Mouse (Mus musculus): ENCODE results near the gene Tdp2. TPM values are rescaled to one million over a fixed set of nuclear protein-coding genes. Genes with fewer than 3 reads are reported as not detected.
A peak's percentile ranks its signal among the peaks of the same experiment; 100 is the strongest.

Gene Tdp2
- polyA plus RNA-seq, 1 experiment: not detected

DNA sequence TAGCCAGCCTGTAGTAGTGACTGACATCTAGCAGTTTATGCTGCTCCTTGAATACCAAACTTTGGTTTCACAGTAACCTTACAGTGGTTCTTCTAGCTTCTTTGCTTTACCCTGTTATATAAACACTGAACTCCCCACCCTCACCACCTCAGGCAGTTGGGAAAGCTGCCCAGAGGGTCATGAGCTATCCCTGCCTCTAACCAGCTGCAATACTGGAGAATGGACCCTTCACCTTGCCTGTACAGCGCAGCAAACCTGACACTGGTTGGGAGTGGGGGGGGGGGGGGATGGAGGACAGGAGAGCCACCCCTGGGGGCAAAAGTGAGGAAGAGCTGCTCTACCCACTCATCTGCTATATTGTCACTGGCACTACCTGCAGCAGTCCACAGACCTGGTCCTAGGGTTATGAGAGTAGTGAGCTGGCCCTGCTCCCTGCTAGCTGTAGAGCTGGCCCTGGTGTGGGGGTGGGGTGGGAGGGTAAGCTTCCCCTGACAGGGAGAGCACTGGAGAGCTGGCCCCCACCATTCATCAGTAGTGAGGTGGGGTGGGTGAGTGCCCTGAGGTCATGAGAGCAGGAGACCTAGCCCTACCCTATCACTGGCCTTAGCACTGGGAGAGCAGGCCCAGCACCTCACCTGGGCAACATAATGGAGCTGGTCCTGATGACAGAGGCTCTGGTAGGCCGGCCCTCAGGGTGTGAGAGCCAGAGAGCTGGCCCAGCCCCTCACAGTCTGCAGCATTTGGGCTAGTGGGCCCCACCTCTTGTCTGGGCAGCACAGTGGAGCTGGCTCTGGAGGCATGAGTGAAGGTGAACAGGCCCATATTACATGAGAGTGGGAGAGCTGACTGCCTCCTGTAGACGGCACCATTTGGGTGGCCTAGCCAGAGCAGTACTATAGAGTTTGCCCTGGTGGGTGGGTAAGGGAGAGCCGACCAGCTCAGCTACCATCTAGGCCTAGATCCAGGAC is 15.1 kb upstream of the Tdp2 start:
- 67% methylated on average over 4 of the region's 4 CpGs for whole genome bisulfite sequencing
- no peaks in the 10 kb centered on the region for H3K4me1 ChIP-seq (ENCODE audit: control insufficient read depth, insufficient read depth, low read length)
- no peak overlapping the region for H3K27ac ChIP-seq (ENCODE audit: insufficient read depth, low read depth, low read length)
- TF ChIP-seq CTCF (IDR thresholded peaks at IDR 0.05; ENCODE audit: insufficient read depth, low read depth, low read length) (no peak), POLR2A (IDR thresholded peaks at IDR 0.05; ENCODE audit: insufficient read depth, low read depth, low read length) (no peak)
- H3K4me3 ChIP-seq (ENCODE audit: insufficient read depth, low read depth, low read length): no peak overlapping the region

DNA sequence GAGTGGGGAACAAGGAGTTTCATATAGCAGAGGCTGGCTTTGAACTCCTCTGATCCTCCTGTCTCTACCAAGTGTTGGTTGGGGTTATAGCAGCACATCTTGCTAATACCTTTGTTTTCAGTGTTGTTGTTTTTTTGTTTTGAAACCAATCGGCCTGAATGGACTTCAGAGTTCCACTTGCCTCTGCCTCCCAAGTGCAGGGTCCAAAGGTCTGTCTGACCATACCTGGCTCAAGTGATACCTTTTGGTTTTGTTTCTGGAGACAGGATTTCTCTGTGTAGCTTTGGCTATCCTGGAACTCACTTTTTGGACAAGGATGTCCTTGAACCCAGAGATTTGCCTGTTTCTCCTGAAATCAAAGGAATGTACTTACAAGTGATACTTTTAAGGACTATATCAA is 11.5 kb upstream of the Tdp2 start:
- H3K4me1 ChIP-seq (ENCODE audit: control insufficient read depth, insufficient read depth, low read length): no peaks in the 10 kb centered on the region
- no peak for TF ChIP-seq POLR2A (IDR thresholded peaks at IDR 0.05; ENCODE audit: insufficient read depth, low read depth, low read length)
- no peak for TF ChIP-seq CTCF (IDR thresholded peaks at IDR 0.05; ENCODE audit: insufficient read depth, low read depth, low read length)
- no peak overlapping the region for H3K4me3 ChIP-seq (ENCODE audit: insufficient read depth, low read depth, low read length)
- 82% methylated on average over 1 of the region's 1 CpGs for WGBS
- no peak overlapping the region for H3K27ac ChIP-seq (ENCODE audit: insufficient read depth, low read depth, low read length)

DNA sequence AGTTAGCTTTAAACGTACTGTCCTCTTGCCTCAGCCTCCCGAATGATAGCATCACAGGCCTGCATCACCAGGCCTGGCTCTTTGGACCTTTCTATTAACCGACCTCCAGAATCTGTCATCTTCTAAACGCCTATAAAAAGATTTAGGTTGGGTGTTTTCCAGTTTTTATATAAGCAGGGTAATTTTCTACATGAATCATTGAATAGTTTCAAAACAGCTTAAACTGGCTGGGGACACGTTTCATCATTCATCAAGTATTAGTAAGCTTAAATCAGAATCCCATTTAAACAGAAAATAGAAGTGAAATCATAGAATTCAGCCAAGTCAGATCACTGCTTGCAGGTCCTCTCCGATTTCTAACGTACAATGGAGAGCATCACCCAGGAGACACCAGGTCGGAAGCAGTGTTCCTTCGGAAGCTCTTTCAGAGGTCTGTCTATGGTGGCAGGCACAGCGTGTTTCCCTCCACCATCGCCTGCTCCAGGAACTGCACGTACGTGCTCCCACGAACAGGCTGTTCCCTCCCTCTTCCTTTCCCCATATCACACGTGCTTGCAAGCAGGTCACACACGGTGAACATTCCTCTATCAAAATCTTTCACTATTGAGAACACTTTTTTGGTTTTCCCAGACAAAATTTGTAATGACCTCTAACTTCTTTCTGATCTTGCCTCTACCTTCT is 8.7 kb upstream of the Tdp2 start:
- Histone ChIP-seq H3K27ac (ENCODE audit: insufficient read depth, low read depth, low read length) (no peak overlapping the region), H3K4me1 (ENCODE audit: control insufficient read depth, insufficient read depth, low read length) (no peaks in the 10 kb centered on the region; the same call in 1 of the 2 replicates), H3K4me3 (ENCODE audit: insufficient read depth, low read depth, low read length) (no peak overlapping the region)
- TF ChIP-seq CTCF (IDR thresholded peaks at IDR 0.05; ENCODE audit: insufficient read depth, low read depth, low read length) (no peak), POLR2A (IDR thresholded peaks at IDR 0.05; ENCODE audit: insufficient read depth, low read depth, low read length) (no peak)
- WGBS: 89% methylated on average over 16 of the region's 16 CpGs

- WGBS: 95% methylated on average over 4 of the region's 4 CpGs
- Histone ChIP-seq H3K4me3 (ENCODE audit: insufficient read depth, low read depth, low read length) (no peak overlapping the region), H3K27ac (ENCODE audit: insufficient read depth, low read depth, low read length) (no peak overlapping the region), H3K4me1 (ENCODE audit: control insufficient read depth, insufficient read depth, low read length) (no peaks in the 10 kb centered on the region; the same call in 1 of the 2 replicates)
- TF ChIP-seq CTCF (IDR thresholded peaks at IDR 0.05; ENCODE audit: insufficient read depth, low read depth, low read length) (no peak), POLR2A (IDR thresholded peaks at IDR 0.05; ENCODE audit: insufficient read depth, low read depth, low read length) (no peak)
Observed at GRCm38 (mm10) chr13:24824647-24825046, 6.8 kb upstream of the Tdp2 start.

DNA sequence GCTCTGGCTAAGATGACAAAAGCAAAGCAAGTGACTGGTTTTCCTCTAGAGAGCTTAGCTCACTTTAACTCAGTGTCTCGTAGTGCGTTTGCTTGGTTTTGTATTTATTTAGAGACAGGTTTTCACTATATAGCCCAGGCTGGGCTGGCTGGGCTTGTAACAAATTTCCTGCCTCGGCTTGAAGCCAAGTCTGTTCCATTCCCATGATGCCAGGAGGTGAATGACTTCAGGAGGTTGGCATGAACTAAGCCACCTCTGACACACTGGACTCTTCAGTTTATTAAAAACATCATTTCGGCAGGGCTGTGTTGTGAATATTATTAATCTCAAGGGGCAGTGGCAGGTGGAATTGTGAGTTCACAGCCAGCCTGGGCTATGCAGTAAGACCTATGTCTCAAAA is 5.9 kb upstream of the Tdp2 start:
- Histone ChIP-seq H3K4me1 (ENCODE audit: control insufficient read depth, insufficient read depth, low read length) (no peaks in the 10 kb centered on the region; the same call in 1 of the 2 replicates), H3K4me3 (ENCODE audit: insufficient read depth, low read depth, low read length) (no peak overlapping the region), H3K27ac (ENCODE audit: insufficient read depth, low read depth, low read length) (no peak overlapping the region)
- TF ChIP-seq POLR2A (IDR thresholded peaks at IDR 0.05; ENCODE audit: insufficient read depth, low read depth, low read length) (no peak), CTCF (IDR thresholded peaks at IDR 0.05; ENCODE audit: insufficient read depth, low read depth, low read length) (no peak)
- 82% methylated on average over 4 of the region's 4 CpGs for WGBS

DNA sequence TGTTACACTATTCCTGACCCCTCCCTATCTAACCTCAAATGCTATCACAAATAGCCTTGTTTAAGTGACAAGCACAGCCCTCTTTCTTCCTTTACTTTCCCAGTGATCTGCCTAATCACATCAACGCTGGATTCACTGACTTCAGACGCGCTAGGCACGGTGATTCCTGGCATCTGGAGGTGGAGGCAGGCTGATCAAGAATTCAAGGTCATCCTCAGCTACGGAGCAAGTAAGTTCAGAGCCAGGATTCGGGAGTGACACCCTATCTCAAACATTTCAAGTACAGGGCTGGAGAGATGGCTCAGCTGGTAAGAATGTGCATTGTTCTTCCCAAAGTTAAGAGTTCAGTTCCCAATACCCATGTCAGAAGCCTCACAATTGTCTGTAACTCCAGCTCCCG is 5.4 kb upstream of the Tdp2 start:
- Histone ChIP-seq H3K4me3 (ENCODE audit: insufficient read depth, low read depth, low read length) (no peak overlapping the region), H3K27ac (ENCODE audit: insufficient read depth, low read depth, low read length) (no peak overlapping the region), H3K4me1 (ENCODE audit: control insufficient read depth, insufficient read depth, low read length) (no peaks in the 10 kb centered on the region; the same call in 1 of the 2 replicates)
- 83% methylated on average over 7 of the region's 7 CpGs for WGBS
- TF ChIP-seq POLR2A (IDR thresholded peaks at IDR 0.05; ENCODE audit: insufficient read depth, low read depth, low read length): no peak

DNA sequence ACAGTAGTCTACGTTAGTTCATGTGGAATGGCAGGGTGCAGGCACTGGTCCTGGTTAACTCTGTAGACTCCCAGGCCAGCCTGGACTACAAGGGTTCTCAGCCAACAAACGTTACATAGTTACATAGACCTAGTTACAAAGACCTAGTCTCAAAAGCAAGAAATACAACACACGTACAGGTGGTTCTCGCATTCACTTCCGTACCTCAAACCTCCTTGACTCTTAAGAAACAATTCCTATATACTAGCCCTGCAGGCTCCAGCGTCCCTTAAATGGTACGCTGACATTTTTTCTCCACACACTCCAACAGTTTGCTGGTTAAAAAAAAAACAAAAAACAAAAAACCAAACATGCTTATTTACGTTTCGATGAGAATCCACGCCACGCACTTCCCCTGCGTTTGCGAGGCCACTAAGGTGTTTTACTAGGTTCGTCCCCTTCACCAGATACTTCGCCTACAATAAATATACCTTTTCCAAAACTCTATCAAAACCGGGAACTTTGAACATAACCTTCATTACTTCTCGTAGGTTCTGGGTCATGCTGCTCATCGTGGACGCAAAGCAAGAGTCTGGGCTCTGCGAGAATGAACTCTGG is 625 bp upstream of the Tdp2 start:
- H3K4me3 ChIP-seq (ENCODE audit: insufficient read depth, low read depth, low read length): peak overlapping the region; percentile 86
- WGBS: under 1% methylated on average over 20 of the region's 20 CpGs
- H3K27ac ChIP-seq (ENCODE audit: insufficient read depth, low read depth, low read length): peak overlapping the region; percentile 76
- H3K4me1 ChIP-seq (ENCODE audit: control insufficient read depth, insufficient read depth, low read length): peaks cover 4% of the 10 kb centered on the region; the same call in 1 of the 2 replicates
- TF ChIP-seq CTCF (IDR thresholded peaks at IDR 0.05; ENCODE audit: insufficient read depth, low read depth, low read length) (no peak), POLR2A (IDR thresholded peaks at IDR 0.05; ENCODE audit: insufficient read depth, low read depth, low read length) (no peak)

DNA sequence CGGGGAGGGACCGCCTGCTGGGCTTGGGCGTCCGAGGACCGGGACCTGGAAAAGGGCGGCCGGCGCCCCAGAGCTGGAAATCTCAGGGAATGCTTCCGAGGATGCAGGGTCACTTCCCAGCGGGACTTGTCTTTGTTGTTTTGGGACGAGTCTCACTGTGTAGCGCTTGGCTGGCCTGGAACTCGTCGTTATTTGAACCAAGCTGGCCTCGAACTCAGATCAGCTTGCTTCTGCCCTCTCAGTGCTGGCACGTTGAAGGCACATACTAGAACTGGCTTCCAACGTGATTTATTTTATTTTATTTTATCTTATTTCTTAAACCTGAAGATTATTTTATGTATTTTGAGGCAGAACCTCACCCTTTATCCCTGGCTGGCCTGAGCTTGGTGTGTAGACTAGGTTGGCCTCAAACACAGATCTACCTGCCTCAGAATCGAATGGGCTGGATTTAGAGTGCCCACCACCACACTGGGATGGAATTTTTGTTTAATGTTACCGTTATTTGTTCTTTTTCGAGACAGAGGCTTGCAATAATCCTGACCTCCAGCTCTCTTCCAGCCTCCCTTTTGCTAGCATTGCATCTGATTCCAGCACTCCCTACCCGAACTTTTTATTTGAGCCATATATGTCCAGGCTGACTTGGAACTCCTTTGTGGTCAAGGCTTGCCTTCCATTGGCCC is 792 bp downstream of the Tdp2 start:
- TF ChIP-seq POLR2A (IDR thresholded peaks at IDR 0.05; ENCODE audit: insufficient read depth, low read depth, low read length) (no peak), CTCF (IDR thresholded peaks at IDR 0.05; ENCODE audit: insufficient read depth, low read depth, low read length) (no peak)
- peaks cover 4% of the 10 kb centered on the region; the same call in 1 of the 2 replicates for H3K4me1 ChIP-seq (ENCODE audit: control insufficient read depth, insufficient read depth, low read length)
- no peak overlapping the region for H3K27ac ChIP-seq (ENCODE audit: insufficient read depth, low read depth, low read length)
- WGBS: 2% methylated on average over 21 of the region's 21 CpGs
- peak overlapping the region; percentile 73 for H3K4me3 ChIP-seq (ENCODE audit: insufficient read depth, low read depth, low read length)
